19 mouse cellular contexts compared by ENCODE assay signal in genomic region chr6:52905100-52905499, GRCm38 (mm10).
DNase-seq lines count a peak whose midpoint lies in the region; ATAC-seq and TF ChIP-seq lines count a peak whose summit lies in the region.
"Had no signal": no experiment of that assay in that cellular context is flagged by ENCODE, and none has a peak within 500 bp of the region (broad histone marks: within the 10 kb centered on the region; RNA-seq: fewer than 3 reads in every experiment).

No protein-coding gene starts in this region.

- DNase-seq in lung, postnatal 36 days: peak; percentile 12
- no peak for DNase-seq in lung, postnatal 10 days
- DNase-seq in forebrain, embryonic 10.5 days (ENCODE audit: extremely low spot score, low spot score): no peak
- no peak for DNase-seq in left cerebral cortex, postnatal 36 days (ENCODE audit: low spot score in 2 of 2)
- DNase-seq: adrenal gland, postnatal 14 days; cerebellum, adult 2 months; cerebellum, postnatal 10 days; embryo, embryonic 11 days; gastrocnemius, postnatal 14 days had no signal

- no peak for TF ChIP-seq POLR2A in bone marrow, adult 2 months (IDR thresholded peaks at IDR 0.05; ENCODE audit: borderline replicate concordance, control insufficient read depth, low read depth, low read length)

- 31% methylated on average over 3 of the region's 3 CpGs for WGBS in bone marrow, adult 2 months
- 86% methylated on average over 3 of the region's 3 CpGs for WGBS in forebrain, embryonic 10.5 days

- H3K4me1 ChIP-seq in bone marrow, adult 2 months (ENCODE audit: control insufficient read depth, insufficient read depth, low read length): peaks cover 5% of the 10 kb centered on the region
- no peaks in the 10 kb centered on the region for H3K4me1 ChIP-seq in forebrain, embryonic 10.5 days
- H3K4me1 ChIP-seq: forebrain, embryonic 12.5 days; hindbrain, embryonic 10.5 days had no signal

- H3K27me3 ChIP-seq in forebrain, embryonic 10.5 days (ENCODE audit: poor library complexity, severe bottlenecking): peaks cover 9% of the 10 kb centered on the region; the same call in 1 of the 2 replicates
- H3K27me3 ChIP-seq: embryonic facial prominence, embryonic 12.5 days; heart, embryonic 12.5 days; Patski had no signal

- H3K36me3 ChIP-seq in forebrain, embryonic 10.5 days (replicated peaks): no peaks in the 10 kb centered on the region
- H3K36me3 ChIP-seq: embryonic facial prominence, embryonic 12.5 days; forebrain, embryonic 12.5 days; heart, embryonic 12.5 days; hindbrain, embryonic 10.5 days had no signal

- peak overlapping the region; percentile 40; the same call in 1 of the 2 replicates for H3K27ac ChIP-seq in bone marrow, adult 2 months (ENCODE audit: control insufficient read depth, insufficient read depth, low read depth, low read length, poor library complexity)
- H3K27ac ChIP-seq in forebrain, embryonic 10.5 days: no peak overlapping the region
- H3K27ac ChIP-seq: embryonic facial prominence, embryonic 12.5 days; forebrain, embryonic 12.5 days; hindbrain, embryonic 10.5 days; hindbrain, embryonic 14.5 days had no signal

- intact Hi-C loops in left cerebral cortex, postnatal 36 days (cut with DNase I): no loop called here

- peak overlapping the region; percentile 27 for H3K4me3 ChIP-seq in bone marrow, adult 2 months (replicated peaks; ENCODE audit: control insufficient read depth, low read depth, low read length)
- no peak overlapping the region for H3K4me3 ChIP-seq in forebrain, embryonic 10.5 days
- H3K4me3 ChIP-seq: embryonic facial prominence, embryonic 12.5 days; forebrain, embryonic 12.5 days; heart, embryonic 12.5 days; hindbrain, embryonic 10.5 days had no signal

- no peaks in the 10 kb centered on the region for H3K9me3 ChIP-seq in forebrain, embryonic 10.5 days
- H3K9me3 ChIP-seq: embryonic facial prominence, embryonic 12.5 days; forebrain, embryonic 12.5 days; heart, embryonic 12.5 days; hindbrain, embryonic 10.5 days had no signal

- no peak for TF ChIP-seq CTCF in bone marrow, adult 2 months (IDR thresholded peaks at IDR 0.05; ENCODE audit: control insufficient read depth, insufficient read depth, low read length)

- peak; percentile 59 for ATAC-seq in granulocyte monocyte progenitor cell, adult 5-6 weeks (replicated peaks; ENCODE audit: poor library complexity, severe bottlenecking)
- ATAC-seq: activated CD4-positive, CD25-positive, alpha-beta regulatory T cell, adult 4 months; forebrain, embryonic 16.5 days; Patski had no signal
